Mouse (Mus musculus): ENCODE measurements around the gene Ttc33. TPM values are rescaled to one million over a fixed set of nuclear protein-coding genes. Genes with fewer than 3 reads are reported as not detected.
"Not testable (repeated sequence)": the region's sequence is repeated elsewhere in the genome, so short reads cannot be mapped to it uniquely, and the experiment has no call there.

Ttc33 gene
- total RNA-seq, 2 experiments from 2014 or later: 21.6 to 38.5 TPM

DNA sequence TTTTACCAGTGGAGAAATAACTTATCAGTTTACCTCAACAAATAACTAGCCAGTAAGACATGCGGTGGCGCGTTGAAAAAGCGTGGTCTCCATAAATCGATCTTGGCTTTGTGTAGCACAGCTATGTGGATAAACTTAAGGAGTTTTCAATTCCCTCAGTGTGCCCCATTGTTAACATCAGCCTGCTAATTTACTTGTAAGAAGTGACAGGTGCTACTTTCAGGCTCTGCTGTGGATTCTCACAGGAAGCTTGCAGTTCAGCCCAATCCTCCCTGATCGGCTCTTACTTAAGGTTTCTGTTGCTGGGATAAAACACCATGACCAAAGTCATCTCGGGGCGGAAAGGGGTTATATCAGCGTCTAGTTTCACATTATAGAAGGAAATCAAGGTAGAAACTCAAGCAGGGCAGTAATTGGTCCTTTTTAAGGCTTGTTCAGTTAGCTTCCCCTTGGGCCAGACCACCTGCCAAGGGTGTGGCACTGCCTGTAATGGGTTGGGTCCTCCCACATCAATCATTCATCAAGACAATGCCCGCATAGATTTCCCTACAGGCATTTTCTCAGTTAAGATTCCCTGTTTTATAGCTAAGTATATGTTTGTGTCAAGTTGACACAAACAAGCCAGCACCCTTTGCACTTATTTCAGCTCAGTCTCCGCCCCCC lies 526 bp upstream of the Ttc33 start:
- ATAC-seq (ENCODE audit: poor library complexity, severe bottlenecking): no peak

DNA sequence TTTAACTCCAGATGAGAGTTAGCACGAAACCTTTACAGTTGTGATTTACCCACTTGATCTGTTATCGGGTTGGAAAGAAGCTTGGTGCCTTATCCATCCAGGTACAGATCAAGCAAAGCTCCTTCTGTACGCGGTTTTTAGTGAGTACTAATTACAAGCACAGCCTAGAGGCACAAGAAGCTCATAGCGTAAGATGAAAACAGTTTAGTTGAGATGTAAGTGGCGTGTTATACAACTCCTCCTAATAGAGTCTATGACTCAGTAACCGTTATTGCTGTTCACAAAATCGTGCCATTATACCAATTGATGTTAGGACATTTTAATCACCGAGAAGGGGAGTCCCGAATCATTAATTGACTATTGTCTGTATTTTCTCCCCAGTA lies 959 bp downstream of the Ttc33 start:
- no peak for ATAC-seq (ENCODE audit: poor library complexity, severe bottlenecking)

DNA sequence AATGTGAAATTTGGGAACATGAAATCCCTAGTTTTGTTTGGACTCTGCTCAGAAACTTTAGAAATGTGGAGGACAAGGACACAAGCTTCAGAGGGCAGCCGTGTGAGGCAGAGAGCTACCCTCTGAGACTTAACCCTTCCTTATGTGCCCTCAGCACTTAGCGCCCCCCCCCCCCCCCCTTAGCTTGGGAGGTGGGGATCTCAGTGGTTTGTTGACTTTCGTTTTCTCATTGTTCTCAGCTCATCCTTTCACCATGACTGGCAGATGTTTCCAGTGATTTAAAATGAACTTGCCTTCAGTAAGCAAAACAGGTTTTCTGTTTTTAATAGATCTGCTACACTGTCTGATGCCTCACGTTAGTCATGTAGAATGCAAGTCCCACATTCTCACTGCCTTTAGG lies 1.8 kb downstream of the Ttc33 start:
- ATAC-seq (ENCODE audit: poor library complexity, severe bottlenecking): no peak

DNA sequence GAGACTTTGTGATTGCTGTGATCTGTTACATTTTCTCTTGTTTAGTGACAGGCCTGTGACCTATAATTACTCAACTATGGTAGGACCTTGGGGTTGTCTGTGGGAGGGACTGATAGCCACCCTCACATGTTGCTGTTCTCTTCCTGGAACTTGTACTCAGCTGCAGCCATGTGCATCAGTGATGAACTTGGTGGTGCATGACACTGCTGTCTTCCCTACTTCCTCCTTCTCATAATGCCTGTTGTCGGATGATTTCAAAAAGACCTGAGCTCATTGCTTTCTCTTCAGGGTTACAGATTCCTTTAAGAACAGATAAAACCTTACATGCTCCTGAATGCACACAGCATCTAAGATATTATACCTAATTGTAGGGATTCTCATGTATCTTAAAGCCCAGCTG lies 2.7 kb downstream of the Ttc33 start:
- peak; percentile 80 for ATAC-seq (ENCODE audit: poor library complexity, severe bottlenecking)

DNA sequence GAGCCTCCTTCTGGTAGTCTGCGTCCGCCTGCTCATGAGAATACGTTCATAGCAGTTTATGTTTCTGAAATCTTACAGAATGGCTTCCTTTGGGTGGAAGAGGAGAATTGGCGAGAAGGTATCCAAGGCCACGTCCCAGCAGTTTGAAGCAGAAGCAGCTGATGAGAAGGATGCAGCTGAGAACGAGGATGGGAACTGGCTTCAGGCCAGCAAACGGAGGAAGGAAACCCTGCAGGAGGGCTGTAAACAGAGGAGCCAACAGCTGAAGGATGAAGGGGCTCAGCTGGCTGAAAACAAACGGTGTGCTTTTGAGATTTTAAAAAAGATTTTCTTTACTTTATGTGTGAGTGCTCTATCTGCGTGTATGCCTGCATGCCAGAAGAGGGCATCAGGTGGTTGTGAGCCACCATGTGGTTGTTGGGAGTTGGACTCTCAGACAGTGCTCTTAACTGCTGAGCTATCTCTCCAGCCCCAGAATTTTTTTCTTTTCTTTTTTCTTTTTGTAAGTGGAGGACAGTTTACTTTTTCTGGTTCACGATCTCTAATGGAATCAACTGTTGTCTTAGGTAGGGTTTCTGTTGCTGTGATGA lies 4.3 kb downstream of the Ttc33 start:
- no peak for ATAC-seq (ENCODE audit: poor library complexity, severe bottlenecking)

DNA sequence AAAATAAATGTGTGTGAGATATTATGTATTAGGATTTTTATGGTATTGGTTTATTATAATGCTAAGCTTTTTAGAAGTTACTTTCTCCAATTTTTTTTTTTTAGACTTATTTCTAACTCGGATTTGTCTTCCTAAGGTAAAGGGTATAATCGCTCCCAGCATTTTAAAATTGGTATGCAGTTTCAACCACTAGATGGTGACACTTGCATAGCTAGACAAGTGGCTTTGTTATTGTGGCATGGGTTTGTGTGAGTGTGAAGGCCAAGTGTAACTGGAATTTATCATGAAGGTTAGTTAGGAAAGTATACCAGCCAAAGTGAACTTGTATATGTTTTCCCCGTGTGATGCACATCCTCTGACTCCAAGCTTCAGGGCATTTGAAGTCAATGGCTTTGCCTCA lies 8.5 kb downstream of the Ttc33 start:
- no peak for ATAC-seq (ENCODE audit: poor library complexity, severe bottlenecking)

DNA sequence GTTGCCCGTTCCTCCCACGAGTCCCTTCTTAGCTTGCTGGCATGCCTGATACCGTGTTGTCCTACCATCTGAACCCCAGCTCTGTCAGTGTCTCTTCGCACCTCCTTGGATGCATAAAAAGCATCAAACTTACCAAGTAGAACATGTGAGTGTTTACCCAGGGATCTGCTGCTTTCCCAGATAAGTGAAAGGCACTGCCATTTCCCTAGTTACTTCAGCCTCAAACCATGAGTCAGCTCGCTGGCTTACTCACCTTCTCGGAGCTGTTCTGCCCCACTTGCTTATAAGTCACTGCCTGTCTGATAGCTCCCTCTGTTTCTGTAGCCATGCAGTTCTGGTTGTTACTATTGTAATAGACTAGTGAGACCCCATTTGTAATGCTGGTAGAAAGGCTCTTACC lies 9.1 kb downstream of the Ttc33 start:
- ATAC-seq (ENCODE audit: poor library complexity, severe bottlenecking): no peak

DNA sequence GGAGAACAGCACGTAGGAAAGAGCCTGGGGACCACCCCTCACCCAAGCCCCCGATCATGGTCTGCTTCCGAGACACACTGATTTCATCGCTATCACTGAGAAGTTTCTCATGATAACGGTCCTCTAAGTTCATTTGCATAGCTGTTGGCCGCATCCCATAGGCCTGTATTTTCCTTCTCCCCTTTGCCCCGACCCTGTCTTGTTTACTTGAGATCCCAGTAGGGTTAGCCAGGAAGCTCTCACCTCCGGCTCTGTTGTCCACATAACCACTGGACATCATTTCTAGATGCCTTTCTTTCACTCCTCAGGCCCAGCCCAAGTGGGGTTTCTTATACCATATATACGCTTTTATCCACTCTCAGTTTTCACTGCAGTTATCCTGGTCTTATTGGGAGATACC lies 9.6 kb downstream of the Ttc33 start:
- ATAC-seq (ENCODE audit: poor library complexity, severe bottlenecking): no peak

DNA sequence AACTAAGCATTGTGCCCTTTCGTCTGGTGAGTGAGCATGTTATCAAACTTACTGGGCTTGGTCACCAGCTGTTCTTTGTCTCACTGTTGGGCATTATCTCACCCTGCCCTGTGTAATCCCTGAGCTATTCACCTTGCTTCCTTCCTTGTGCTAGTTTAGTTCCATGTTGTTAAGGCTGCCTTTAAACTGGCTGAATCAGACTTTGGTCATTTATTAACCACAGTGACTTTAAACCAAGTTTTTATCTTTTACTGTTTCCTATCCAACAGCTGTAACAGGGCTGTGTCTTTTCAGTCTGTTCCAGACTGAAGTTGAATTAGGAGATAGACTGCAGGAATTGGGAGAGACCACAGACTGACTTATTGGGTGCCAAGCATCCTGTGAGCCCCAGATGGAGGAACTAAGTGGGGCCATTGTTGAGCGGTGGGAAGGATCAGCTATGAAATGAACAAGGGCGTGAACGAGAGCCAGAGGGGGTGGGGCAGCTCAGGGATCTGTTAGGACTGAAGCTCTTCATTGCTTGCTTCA lies 10.7 kb downstream of the Ttc33 start:
- no peak for ATAC-seq (ENCODE audit: poor library complexity, severe bottlenecking)

DNA sequence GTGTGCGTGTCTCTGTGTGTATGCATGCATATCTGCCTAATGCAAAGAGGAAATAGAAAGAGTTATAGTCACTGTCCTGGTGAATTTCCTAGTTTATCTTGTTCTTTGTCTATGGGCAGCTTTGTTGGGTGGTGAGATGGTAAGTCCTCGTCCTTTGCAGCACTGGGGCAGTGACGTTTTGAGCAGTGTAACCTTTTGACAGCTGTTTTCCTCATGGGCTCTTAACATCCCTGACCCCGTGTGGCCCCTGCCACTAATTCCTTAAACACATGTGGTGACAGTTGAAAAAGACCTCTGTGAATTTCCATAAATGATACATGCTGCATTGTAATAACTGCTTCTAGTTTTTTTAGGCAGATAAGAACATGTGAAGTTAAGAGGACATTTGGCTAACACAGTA lies 11.4 kb downstream of the Ttc33 start:
- ATAC-seq (ENCODE audit: poor library complexity, severe bottlenecking): no peak

DNA sequence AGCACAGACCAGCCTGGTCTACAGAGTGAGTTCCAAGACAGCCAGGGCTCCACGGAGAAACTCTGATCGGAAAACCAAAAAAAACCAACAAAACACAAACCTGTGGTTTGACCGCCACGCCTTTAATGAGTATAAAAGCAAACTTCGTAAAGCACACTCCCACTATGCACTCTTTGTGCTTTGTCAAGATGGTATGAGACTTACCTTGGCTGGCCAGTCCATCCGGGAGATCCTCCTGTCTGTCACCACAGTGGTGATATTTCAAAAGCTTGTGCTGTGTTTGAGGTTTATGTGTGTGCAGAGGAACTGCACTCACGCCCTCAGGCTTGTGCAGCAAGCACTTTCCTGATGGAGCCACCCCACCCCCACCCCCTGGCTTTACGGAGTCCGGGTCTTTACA lies 19.9 kb downstream of the Ttc33 start:
- no peak for ATAC-seq (ENCODE audit: poor library complexity, severe bottlenecking)

DNA sequence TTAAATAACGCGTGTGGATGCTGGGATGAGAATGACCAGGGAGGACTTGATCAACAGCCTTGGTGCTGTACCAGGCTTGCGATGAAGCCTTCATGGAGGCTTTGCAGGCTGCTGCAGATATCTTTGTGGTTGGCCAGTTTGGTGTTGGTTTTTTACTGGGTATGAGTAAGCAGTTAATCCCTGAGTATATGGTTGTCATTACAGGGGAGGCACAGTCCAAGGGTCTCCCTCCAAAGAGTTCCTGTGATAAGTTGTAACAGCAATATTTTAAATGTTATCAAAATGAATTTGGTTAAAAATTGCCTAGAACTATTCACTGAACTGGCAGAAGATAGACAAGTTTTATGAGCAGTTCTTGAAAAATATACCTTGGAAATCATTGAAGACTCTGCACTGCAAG lies 23.8 kb downstream of the Ttc33 start:
- no peak for ATAC-seq (ENCODE audit: poor library complexity, severe bottlenecking)

DNA sequence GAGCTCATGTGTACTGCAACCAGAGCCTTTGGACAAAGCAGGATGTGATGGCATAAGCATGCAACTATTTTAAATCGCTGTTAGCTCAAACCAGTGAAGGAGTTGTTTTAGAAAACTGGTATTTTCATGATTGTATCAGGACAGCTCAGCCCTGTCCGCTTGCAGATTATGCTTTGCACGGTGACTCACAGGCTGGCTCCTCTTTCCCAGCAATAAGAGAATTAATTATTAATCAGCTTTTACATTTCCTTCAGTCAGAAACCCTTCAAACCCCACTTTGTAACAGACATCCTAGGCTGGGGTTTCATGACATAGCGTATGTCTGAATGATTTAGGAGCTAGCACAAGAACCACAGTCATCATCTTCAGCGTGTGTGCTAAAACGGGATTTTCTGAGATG lies 35.2 kb downstream of the Ttc33 start:
- ATAC-seq (ENCODE audit: poor library complexity, severe bottlenecking): no peak

DNA sequence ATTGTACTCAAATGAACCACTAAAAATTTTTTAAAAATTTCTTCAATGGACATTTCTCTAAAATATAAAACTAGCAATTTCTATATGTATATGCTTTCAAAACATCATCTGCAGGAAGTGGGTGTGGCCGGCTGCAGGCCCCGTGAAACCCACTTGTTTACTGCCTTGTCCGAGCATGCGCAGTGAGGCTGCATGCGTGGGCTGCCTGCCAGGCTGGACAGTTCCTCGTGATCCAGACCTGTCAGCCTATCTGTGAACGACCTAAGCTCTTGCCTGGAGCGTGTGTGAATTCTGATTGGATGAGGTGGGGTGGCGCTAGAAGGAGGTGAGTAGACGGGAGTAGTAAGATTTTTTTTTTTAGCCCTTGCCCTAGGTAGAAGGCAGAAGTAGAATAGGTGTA lies 45.4 kb downstream of the Ttc33 start:
- ATAC-seq (ENCODE audit: poor library complexity, severe bottlenecking): not testable (repeated sequence)

DNA sequence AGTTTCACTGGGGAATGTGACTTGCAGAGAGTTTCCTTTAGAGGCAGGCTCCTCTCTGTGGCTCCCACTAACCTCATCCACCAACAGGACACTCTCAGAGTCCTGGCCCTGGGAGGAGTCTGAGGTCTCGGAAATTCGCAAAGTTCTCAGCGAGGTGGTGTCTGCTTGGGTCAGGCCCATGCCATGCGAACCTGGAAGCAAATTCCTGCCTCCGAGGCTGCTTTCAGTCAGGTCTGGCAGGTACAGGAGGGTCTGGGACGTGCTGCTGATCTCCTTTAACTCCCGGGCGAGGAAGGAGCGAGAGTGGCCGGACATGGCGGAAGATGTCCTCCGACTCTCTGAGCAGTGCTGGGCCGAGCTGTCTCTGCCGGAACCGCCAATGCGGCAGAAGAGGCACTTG lies 49.3 kb downstream of the Ttc33 start:
- no peak for ATAC-seq (ENCODE audit: poor library complexity, severe bottlenecking)

DNA sequence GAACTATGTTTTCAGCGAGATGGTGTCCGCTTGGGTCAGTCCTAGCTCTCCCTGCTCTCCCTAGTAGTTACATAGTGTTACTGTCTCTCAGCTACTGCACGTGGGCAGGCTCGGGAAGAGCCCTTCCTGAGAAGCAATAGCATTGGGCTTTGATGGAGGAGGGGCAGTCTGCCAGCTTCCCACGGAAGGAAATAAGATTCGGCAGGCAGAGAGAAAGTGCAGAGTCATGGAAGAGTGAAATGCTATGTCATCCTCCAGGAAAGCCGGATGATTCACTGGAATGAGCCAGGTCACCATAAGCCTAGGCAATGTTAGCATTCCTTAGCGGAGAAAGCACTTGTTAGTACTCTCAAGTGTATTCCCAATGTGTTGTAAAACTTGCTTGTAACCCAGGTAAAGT lies 50.2 kb downstream of the Ttc33 start:
- ATAC-seq (ENCODE audit: poor library complexity, severe bottlenecking): no peak

DNA sequence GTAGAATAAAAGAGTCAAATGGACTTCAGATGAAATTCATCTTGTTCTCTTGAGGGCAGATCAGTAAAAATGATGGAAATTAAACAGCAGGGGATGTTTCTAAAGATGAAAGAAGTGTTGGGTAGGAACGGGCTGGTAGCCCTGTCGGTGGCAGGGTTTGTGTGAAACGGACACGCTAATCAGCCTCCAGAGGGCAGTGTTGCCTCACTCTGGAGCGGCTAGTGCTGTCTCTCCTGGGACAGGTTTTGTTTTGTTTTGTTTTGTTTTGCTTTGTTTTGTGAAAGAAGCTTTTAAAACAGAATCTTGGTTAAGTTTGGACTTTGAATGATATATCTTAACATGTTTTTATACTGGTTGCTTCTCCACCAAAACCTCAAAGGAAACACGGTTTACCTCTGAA lies 51.2 kb downstream of the Ttc33 start:
- ATAC-seq (ENCODE audit: poor library complexity, severe bottlenecking): peak; percentile 83

DNA sequence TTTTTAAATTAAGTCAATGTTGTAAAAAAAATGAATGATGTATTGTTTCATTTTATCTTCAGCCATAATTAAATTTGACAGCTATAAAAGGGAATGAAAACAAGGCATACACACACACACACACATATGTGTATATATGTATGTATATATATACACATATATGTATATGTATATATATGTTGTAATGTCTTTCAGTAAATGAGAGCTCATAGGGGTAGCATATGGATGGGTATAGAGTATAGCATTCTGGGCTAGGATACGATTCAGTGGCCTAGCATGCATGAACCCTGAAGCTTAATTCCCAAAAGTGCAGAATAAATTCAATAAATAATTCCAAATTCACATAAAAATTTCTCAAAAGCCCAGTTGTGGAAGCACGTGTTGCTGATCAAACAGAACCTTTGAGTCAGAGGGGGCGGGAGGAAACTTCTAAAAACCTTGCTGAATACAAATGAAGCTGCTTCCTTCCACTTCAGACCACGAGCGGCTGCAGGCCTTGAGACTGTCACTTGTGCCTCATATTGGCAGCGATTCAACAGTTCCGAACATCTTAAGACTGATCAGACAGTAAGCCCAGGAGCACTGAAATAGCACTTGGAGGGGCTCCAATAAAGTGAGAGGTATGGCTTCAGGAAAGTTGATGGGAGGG lies 51.8 kb downstream of the Ttc33 start:
- no peak for ATAC-seq (ENCODE audit: poor library complexity, severe bottlenecking)

DNA sequence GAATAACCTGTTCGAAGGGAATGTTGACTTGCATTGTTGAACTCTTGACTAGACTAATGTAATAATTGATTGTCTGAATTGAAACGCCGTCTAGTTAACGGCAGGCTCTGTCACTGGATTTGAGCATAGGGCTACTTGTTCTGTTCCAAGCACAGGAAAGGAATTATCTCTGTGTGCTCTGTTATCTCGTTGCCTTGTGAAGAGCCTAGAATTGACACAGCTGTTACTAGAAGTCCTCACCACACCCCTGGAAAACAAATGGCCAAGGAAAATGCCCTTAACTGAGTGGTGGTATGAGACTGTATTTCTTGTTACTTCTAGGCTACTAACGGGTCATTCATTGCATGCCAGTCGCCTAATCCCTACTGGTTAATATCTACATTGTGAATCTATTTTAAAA lies 52.7 kb downstream of the Ttc33 start:
- no peak for ATAC-seq (ENCODE audit: poor library complexity, severe bottlenecking)

DNA sequence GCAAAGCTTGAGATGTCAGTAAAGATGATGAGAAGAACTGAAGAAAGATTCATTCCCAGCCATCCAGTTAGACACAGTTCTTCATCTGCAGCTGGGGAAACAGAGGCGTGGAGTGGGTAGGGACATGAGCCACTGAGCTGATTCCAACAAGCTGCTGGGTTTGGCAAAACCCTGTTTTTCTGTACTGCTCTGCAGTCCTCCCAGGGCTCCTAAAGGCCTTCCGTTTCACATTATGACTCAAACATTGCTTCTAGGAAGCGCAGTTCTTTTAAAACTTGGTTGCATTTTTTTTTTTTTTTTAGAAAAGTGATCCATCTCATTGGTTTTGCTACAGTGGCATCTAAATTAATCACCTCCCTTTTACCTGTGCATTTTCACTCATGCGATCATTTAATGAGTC lies 53.2 kb downstream of the Ttc33 start:
- ATAC-seq (ENCODE audit: poor library complexity, severe bottlenecking): no peak

DNA sequence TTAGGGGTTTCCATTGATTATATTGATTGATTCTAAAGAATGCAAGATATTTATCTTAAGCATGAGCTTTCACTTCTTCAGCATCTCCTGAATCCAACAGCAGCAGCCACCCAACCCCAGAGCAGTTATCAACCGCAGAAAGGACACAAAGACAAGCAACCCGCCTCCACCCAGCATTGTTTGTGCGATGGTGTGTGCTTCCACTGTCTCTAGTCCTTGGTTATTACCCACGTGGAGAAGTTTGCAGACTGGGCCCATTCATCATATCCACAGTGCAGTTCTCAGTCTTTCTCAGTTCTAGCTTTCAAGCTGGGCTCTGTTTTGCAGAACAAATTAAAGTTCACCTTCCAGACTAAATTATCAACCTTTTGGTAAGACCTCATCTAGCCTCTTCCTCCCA lies 54.0 kb downstream of the Ttc33 start:
- ATAC-seq (ENCODE audit: poor library complexity, severe bottlenecking): no peak

DNA sequence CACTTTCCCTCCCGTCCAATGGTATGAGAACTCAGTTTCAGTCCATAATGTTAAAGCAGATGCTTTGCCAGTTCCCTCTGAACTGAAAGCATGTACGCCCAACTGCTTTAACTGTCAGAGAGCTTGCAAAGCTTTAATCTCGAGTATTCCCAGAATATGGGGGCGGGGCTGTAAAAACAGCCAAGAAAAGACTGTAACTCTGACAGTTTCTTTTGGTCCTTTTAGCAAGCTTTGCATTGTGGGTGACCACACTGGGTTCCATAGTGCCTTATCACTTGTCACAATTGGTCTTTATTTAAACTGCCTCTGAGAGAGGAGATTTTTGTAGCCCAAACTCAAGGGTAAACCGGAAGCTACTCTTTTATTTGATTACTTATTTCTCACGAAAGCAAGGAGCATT lies 54.6 kb downstream of the Ttc33 start:
- no peak for ATAC-seq (ENCODE audit: poor library complexity, severe bottlenecking)

Measured in megakaryocyte, adult 5-6 weeks (primary cell).